Mouse (Mus musculus): ENCODE results near the gene Bcl2l11.

Gene Bcl2l11

DNA sequence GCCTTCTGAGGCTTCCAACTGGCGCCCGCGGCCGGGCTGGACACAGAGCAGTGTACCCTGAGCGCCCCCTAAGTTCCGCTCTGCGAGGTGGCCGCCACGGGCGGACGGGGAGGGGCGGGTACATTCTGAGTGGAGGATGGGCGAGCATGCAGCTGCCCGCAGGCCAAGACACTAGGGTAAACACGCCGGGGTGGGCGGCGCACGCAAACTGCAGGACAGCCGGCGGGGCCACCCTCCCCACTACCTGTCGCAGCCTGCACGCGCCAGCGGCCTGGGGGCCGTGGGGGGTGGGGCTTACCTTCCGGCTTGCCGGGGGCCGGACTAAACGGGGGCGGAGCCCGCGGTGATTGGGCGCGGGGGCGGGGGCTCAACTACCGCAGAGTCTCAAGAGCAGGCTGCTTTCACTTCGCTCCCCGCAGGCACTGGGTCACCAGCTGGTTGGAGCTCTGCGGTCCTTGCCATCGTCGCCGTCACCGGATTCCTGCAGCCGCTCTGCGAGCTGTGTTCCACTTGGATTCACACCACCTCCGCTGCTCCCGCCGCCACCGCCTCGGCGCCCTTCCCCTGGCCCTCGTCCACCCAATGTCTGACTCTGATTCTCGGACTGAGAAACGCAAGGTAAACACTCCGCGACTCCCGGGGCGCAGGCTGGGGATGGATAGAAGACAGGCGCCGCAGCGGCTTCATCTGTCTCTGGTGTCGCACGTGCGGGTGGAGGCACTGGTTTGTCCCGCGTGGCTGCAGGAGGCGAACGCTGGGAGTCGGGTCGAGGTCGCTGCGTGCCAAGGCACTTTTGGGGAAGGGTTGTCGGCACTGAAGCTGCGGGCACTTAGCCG is at the start of gene Bcl2l11:
Gene Bcl2l11, plus strand, starts transcription at position 404 of the 836 bp plus-strand sequence.
- DNase-seq: peak; percentile 100

DNA sequence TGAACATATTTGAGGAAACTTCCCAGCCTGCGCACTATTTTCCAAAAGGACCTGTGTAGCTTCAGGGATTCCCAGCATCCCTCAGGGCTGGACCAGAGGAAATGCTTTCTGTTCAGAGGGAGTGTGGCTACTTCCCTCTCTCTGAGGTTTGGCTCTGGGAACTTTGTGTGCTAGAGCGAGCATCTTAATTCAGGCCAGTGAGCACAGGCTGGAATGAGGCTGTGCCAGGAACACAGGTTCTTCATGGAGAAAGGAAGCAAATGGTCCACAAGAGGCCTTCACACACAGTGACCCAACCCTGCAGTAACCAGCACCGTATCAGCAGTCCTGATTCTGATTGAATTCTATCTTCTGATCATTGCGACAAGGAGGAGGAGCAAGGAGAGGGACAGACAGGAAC is 48.9 kb upstream of the Bcl2l11 start:
- DNase-seq: no peak

DNA sequence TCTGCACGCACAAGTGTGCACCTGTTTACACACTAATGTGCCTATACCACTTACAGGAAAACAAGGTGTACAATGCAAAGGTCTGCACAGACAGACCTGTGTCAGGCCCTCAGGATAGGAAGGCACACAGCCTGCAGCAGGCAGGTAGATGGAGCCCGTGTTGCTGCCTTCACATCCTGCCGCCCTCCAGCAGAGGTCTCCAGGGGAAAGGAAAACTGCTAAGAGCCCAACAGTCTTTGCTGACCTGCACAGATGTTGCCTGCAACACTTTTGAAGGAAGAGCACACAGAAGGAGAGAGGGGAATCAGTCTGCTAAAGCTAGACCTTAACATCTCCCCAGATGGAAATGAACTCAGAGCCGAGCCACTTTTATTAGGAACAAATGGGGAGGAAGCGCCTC is 47.0 kb upstream of the Bcl2l11 start:
- DNase-seq: no peak

DNA sequence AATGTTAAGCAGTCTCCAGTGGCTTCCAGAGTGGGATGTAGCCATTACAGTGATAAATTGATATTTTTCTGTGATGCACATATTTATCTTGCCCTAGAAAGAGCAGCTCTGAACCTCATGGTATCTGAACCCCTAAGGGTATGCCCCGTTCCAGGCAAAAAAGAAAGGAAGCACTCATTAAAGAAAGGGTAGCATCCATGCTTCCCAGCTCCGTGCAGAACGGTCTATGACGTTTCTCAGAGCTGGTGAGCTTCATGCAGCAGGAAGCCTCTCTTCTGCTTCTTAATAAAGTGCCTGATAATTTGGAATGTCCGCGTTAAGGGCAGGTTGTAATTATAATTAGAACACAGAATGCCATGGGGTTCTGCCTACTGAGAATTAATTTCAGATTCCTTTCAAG is 46.5 kb upstream of the Bcl2l11 start:
- no peak for DNase-seq

DNA sequence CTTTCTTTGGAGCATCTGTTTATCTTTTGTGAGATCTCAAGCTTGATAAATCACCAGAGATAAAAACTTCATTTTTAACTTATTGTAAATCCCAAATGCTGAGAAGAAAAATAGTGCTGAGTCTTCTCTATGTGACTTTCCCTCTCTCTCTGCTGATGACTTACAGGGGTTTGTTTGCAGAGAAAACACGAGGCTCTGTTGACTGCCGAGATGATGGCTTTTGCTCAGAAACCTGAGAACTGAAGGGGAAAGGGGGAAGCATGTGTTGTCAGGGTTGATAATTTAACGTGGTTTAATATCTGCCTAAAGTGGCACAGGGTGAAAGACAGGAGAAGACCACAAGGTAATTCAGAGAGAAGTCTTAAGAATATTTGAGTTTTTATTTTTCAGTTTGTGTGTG is 42.0 kb upstream of the Bcl2l11 start:
- DNase-seq: no peak

DNA sequence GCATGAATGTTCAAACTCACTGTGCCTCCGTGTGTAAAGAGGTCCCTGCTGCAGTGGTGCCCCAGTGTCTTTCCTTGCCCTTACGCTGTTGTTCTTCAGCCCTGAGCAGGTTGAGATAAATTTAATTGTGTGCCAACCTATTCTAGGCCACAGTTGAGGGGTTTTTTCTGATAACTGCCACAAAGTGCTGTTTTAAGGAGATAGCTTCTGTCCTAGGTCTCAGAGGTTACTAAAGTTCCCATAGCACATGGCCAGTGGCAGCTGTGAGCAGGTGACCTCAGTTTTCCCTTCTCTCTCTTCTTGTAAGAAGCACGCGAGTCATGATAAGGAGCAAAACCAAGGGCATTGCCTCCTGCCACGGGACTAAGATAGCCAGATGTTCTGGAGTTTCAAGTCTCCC is 41.2 kb upstream of the Bcl2l11 start:
- DNase-seq: peak; percentile 57

DNA sequence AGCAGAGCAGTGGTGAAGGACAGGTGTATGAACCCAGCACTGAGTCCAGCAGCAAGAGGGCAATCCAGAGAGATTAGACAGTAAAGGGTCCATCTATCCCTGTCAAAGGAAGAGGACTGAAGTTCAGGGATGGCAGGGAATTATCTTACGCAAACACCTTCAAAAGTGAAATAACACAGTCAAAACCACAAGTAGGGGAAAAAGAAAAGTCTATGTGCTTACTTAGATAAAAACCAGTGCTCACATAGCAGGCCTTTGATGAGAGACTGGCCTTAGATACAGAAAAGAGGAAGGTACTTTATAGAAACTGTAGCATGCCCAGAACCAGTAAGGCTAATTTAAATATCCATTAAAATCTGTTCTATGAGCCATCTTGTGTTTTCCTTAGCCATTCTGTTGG is 40.4 kb upstream of the Bcl2l11 start:
- peak; percentile 59 for DNase-seq

DNA sequence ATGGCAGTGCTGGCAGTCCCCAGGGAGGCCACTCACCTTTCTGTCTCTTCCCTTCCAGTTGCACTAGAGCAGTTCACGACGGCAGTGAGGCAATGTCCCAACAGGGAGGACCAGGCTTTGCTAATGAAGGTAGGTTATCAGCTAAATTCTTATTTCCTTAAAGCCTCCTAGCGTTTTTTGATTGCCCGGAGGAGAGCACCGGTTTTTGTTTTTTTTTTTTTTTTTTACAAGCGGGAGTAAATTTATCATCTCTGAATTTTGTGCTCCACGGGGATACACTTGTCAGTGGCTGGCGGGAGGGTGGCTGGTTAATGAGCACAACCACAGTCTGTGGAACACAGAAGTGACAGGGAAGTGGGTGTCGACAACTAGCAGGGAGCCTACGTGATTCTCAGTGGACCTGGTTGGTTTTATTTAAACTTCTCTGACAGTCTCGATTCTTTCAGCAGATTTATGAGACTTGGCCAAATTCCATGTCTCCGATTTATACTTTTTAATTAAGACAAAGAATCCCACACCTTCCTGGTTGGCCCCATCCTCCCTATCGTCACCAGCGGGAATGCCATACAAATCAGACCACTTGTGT is 39.4 kb upstream of the Bcl2l11 start:
- peak; percentile 68 for DNase-seq

DNA sequence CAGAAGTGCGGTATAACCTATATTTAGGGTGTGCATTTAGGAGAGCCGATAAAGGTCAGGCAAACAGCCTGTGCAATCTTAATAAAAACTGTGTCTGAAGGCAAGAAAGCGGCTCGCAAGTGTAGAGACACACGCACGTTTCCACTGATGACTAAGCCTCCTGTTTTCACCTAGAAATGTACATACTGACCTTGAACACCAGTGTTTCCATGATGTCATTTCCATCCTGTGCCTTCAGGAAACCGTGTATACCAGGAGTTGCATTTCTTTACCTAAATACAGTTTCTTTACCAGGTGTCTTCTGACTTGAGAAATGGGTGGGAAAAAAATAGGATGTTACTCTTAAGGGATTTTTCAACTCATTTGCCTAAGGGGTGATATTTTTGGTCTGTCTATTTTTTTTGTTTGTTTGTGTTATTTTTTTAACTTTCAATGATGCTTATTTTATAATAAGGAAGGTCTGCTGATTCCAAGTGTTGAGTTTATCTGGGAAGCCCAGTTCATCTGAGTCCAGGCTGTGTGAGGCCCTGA is 38.8 kb upstream of the Bcl2l11 start:
- DNase-seq: peak; percentile 51

DNA sequence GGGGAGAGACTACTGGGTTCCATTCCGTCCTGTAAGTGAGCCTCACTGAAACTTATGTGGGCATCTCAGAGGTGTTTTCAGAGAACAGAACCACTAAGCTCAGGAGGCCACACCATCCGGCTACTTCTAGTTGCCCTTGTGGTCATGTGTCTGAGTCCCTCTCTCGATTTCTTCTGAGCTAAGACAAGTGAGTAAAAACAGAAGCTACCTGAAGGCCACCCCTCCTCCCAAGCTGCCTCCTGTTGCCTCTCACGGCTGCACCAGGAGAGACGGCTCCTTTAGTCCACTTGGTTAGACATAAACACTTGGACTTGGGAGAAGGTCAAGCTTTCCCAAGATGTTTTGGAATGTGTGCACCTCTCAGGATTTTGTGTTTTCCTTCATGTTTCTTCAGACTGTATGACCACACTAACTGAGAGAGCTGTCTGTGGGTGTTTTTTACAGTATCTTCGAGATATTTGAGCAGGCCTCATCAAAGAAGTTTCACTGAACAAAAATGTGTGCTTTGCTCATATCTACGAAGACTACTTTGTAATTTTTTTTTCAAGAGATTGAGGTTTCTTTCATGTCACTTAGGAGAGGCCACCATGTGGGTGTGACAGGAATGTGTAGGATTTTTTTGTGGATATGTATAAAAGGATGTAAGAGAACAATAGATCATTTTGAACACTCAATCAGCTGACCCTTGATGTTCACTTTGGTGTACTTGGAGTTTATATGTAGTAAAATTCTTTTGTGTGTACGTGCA is 37.9 kb upstream of the Bcl2l11 start:
- no peak for DNase-seq

DNA sequence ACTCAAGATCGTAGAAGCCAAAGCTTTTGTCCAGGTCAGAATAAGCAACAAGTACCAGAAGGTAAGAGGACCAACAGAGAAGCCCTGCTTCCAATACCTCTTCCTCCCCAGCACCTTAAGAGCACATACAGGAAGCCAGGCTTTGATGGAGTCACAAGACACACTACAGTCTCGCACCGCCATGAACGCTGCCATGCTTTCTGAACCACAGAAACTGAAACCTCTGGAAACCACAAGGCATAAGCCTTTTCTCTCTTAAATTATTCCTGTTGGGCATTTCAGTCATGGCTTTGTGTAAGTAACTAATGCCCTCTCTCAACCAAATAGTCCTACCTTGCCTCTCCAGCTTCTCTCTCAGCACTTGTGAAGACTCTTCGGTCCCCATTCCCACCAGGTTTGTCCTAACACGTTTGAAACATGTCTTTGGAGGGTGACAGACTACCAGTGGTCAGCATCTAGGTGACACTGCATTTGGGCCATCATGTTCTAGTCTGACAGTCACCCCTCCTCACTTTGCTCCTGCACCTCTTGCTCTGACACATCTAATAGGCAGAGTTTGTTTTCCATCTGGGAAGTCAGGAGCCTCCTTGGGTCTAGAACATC is 35.5 kb upstream of the Bcl2l11 start:
- DNase-seq: peak; percentile 67

DNA sequence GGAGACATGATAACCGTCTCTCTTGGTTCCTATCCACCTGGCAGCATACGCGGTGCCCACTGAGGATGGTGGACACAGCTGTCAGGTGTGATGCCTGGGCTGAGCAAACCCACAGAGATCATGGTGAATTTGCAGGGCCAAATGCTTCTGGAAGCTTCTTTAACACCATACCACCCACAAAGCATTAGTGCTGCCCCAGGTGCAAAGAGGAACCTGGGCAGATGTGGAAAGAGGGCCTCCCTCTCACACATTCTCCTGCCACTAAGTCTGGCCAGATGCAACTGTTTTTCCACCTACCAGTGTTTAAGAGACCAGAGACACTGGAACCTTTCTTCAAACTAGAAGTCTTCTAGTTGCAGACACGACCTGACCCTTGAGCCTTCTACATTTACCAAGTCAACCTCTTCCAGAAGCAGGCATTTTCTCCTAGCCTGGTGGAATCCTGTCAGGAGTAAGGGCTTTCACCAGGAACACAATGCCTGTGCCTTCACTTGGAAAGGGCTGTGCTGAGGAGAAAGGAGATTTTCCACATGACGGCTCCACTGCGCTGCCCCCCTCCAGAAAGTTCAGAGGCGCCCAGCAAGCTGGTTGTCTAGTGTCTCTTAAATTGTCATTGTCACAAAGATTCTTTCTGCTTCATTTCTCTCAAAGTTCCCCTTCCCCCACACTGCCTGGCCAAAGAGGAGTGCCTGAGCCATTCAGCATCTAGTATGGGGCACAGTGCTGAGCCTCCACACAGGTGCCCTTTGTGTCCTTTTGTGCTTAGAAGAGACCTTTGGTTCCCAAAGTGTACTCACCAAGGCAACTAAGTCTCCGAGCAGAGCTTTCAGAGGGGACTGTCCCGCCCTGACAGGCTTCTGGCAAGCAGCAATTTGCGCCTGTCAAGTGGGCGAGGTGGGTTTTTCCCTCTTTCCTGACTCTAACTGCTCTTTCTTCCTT is 34.1 kb upstream of the Bcl2l11 start:
- DNase-seq: peak; percentile 72

DNA sequence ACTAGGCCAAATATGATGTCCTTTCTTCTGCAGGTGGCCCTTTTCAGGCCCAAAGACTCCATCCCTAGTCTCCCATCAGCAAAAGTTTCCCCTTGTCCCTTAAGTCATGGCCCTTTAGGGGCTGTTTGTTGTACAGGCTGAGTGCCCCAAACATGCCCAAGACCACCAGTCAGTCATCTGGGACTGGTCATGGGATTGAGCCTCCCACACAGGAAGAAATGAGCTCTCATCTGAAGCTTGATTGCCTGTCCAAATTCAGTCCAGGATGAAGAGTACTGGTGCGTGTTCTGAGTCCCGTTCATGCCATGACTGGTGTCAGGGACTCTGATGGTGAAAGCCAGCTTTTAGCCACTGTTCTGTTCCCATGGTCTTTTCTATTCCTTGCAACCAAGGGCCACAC is 33.4 kb upstream of the Bcl2l11 start:
- peak; percentile 74 for DNase-seq

DNA sequence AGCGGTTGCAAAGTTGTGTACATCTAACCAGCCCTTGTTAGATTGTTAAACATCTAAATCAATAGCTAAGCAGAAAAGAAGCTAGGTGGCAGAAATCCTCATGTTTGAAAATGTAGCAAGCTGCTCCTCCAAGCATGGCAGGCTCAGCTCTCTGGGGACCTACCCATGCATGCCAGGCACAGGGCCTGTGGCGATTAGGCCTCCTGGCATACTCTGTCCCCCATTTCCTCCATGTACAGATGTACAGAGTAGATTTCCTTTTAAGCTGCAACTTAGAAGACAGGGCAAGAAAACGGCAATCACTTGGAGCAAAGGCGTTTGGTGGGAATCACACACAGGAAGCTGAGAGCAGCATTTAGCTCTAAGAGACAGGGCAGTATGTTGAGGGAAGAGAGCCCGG is 31.6 kb upstream of the Bcl2l11 start:
- peak; percentile 73 for DNase-seq

DNA sequence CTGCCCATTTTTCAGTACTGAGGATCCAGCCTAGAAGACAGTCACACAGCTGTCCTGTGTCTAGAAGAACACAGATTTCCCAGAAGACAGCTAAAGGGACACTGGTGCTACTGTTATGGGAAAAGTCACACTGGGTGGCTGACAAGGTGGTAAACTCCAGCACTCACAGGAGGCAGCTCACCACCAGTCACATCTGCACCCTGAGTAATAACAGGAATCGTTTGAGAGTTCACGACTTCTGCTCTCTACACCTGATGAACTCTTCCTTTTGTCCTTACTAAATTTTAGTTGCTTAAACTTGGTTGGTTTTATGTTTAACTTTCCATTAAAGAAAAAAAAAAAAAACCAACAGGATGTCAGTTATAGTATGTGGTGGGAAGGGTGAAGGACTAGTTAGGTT is 31.2 kb upstream of the Bcl2l11 start:
- DNase-seq: no peak

DNA sequence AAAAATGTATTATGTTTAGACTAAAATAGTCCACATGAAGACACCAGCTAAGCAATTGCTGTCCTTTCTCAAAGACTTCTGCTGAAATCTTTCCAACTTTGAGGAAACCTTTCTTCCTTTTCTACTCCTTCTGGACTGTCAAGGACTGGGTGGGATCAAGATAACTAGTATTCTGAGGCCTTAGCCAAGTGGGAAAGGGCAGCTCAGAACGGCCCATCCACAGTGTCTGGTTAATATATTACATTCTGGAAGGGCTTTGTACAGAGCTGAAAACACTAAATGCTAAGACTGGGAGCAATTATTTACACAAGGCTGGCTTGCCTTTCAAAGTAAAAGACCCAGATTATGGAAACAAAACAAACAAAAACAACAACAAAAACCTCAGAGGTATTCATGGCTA is 30.6 kb upstream of the Bcl2l11 start:
- DNase-seq: no peak

DNA sequence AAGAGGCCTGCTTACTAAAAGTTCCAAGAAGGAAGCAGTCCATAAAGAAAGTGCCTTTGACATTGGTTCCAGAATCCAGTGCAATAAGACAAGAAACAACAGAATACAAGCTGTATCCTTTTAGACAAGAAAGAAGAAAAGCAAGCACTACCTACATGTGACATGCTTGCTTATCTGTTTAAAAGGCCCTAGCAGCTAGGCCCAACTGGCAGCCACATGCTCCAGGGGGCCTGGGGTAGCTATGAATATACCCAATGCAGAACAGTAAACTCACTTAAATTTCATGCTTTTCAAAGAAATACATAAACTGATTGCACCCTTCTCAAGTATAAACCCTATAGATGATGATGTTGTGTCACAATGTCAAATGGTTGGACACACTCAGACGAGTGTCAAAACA is 29.8 kb upstream of the Bcl2l11 start:
- no peak for DNase-seq

DNA sequence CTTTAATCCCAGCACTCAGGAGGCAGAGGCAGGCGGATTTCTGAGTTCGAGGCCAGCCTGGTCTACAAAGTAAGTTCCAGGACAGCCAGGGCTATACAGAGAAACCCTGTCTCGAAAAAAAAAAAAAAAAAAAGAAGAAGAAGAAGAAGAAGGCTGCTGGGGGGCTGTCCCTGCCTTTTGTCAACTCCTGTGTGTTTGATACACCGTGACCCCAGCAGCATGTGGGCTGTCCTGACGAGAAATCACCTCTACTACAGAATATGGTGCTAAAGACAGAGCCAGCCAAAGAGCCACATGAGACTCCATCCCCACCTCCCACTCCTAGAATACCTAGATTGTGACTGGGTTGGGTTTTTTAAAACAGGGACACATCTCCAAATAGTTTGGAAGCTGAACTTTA is 27.7 kb upstream of the Bcl2l11 start:
- peak; percentile 50 for DNase-seq

DNA sequence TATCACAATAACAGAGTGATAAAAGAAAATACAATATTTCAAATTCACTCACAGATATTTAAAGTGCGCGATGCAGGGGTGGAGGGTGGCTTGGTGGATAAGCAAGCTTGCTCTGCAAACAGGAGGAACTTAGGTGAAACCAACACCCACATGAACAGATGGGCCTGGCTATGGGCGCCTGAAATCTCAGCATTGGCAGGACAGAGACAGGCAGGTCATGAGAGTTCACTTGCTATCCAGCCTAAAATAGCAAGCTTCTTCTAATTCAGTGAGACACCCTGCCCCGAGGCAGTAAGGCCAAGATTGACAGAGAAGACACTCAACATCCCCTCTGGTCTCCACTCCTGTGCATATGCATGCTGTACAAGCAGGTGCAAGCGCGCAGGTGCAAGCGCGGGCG is 23.8 kb upstream of the Bcl2l11 start:
- DNase-seq: peak; percentile 88

DNA sequence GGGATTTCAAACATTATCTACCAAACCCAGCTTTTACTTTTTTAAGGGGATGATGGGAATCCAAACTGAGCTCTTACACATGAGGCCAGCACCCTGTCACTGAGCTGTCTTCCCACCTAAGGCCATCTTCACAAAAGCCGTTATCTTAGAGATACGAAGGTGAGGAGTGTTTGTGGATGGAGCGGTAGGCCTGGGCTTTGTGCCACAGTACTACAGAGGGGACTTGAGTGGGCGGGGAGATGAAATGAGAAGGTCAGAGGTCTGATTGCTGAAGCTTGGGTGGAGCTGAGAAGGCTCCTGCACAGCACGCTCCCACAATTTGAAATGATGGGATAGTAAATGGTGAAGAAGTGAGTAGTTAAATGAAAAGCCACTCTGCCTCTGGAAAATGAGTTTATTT is 21.0 kb upstream of the Bcl2l11 start:
- DNase-seq: peak; percentile 86

DNA sequence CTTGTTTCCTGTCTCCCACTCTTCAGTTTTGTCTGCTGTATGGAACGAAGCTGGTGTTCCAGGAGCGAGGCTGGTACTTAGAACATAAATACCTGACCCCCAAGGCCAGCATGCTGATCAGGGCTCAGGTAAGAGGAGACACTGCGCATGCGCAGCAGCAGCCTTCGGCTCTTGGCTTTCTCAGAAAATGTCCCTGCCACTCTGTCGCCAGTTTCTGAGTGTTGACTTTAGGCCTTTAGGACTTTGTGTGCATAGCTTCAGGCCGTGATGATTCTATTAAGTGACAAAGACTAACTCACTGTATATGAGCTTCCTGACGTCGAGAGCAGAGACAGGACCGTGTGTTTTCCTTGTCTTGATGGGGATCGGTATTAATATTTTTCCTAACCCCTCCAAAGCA is 20.2 kb upstream of the Bcl2l11 start:
- peak; percentile 59 for DNase-seq

DNA sequence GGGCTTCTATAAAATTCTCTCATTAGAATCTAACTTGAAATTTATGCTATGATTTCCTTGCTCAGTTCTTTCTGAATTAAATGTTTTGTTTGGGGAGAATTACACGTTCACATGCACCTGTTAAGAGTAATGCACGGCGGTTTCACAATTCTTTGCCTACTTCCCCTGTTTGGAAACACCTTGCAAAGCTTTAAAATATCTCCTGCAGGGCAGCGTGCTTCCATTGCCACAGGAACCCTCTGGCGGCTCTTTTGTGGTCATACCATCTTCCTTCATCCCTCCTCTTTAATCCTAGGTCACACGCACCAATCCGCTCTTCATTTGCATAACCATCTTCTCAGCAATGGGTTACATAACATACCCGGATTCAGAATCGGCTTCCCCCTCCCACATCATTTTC is 14.3 kb upstream of the Bcl2l11 start:
- DNase-seq: no peak
